Mouse (Mus musculus) erythroblast, embryonic 14.5 days (primary cell): ENCODE results near the gene Fbxl13.

Experiments
- GATA1 ChIP-seq: IDR thresholded peaks from 2 replicates; pipeline ENCODE4 v1.6.1; 2012; ENCODE audit warnings: low read length, inconsistent platforms, mixed read lengths
- TAL1 ChIP-seq: IDR thresholded peaks from 3 replicates; pipeline ENCODE4 v1.6.1; 2012; ENCODE audit warnings: low read length, inconsistent platforms, mixed read lengths

DNA sequence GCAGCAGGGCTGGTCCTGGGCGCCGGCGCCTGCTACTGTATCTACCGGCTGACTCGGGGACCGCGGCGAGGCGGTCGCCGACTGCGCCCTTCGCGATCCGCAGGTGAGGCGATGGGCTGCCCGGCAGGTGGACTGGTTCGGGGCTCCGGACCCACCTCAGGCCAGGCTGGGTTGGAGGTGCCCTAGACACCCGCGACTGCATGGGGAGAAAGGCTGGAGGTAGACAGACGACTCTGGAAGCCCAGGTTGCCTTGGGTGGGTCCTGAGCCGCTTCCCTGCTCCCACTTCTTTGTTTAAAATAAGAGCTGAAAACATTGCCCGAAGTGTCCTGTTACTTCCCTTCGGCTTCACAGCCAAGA, 678 bp upstream of the Fbxl13 start:
- TF ChIP-seq TAL1 (no peak), GATA1 (no peak)
